Mouse (Mus musculus) erythroid progenitor cell, adult 5-6 weeks (primary cell): ENCODE measurements around the gene Timm44. TPM values are rescaled to one million over a fixed set of nuclear protein-coding genes. Genes with fewer than 3 reads are reported as not detected.
A peak's percentile ranks its signal among the peaks of the same experiment; 100 is the strongest.

Experiments
- ATAC-seq: replicated peaks from 2 replicates; pipeline ENCODE4 v1.8.0; 2016; ENCODE audit warnings: moderate number of reproducible peaks, mild to moderate bottlenecking, moderate TSS enrichment, inconsistent platforms; ENCODE audit not compliant: poor library complexity, low FRiP score, severe bottlenecking
- total RNA-seq, 2 experiments: library from RNA; stranded (forward) in 1 of 2; stranded (reverse) in 1 of 2; fragments of 150-400 nt in 1 of 2; fragments of 186-747, 209-891 nt in 1 of 2; gene quantifications; 2 replicates each; pipeline versions ENCODE4 v1.2.3 to v1.2.4; 2015 to 2017; ENCODE audit warnings: low replicate concordance in 2 of 2

Gene Timm44
- total RNA-seq, 2 experiments from 2014 or later: 30.6 to 36.9 TPM

GRCm38 (mm10) chr8:4239193-4239890 is 36.4 kb downstream of the Timm44 start:
- peak; percentile 7 for ATAC-seq

GRCm38 (mm10) chr8:4238434-4239192 is 37.1 kb downstream of the Timm44 start, which contains the start of the genes Map2k7 and Gm49320:
Map2k7 (plus strand) TSS chr8:4238740.
Gm49320 (plus strand) TSS chr8:4238865.
- peak; percentile 82 for ATAC-seq

DNA sequence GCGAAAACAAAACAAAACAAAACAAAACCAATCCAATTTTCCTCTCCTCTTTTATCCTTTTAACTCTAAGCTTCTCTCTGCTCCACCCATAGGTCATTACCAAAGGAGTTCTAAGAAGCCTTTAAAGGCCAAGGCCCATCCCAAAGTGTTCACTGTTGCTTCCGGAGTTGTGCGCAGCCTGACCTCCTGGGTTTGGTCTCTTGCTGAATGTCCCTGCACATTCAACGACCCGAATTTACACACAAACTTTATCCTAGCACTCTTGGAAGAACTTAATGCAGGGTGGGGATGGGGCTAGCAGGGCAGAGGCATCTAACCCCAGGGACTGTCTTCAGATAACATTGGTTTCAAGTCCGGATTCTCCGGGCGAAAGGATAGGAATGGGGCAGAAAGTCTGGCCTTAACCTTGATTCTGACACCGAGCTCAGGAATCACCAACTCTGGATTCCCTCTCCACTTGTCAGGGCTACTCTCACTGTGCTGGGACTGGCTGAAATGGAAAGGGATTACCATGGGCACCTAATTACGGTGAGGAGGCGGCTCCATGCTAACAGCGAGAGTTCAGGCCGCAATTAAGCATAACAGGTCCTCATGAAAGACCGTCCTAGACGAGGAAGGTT is 37.8 kb downstream of the Timm44 start:
- ATAC-seq: peak; percentile 2

DNA sequence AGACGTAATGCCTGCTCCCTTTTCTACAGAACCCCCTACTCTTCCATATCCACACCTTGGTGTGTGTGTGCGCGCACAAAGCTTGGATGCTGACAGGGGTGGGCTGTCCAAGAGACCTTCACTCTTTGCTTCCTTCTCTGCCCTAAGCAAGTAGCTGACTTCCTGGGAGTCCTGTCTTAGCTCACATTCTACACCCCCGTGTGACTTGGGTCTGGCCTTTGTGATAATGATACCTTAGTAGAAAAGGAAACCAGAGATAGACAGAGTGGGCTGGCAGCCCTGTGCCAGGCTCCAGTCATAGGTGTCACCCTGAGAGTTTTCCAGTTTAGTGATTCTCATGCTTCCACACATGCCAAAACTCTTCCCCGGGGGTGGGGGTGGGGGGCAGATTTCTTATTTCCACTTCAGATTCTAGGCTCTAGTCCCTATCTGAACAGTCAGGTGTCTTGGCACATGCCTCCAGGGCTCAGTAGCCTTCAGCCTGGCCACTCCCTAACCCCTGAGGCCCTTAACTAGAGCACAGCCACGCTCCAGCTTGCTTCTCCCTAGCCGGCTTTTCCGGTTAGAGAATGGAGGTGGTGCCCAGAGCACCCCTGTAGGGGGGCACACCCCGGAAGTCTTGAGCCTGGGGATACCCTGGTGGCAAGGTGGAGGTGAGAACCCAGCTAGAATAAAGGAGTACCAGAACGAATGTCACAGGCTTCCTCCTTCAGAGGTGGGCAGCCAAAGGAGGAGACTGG is 44.9 kb downstream of the Timm44 start:
- ATAC-seq: no peak

GRCm38 (mm10) chr8:4229784-4230183 is 45.9 kb downstream of the Timm44 start:
- no peak for ATAC-seq

DNA sequence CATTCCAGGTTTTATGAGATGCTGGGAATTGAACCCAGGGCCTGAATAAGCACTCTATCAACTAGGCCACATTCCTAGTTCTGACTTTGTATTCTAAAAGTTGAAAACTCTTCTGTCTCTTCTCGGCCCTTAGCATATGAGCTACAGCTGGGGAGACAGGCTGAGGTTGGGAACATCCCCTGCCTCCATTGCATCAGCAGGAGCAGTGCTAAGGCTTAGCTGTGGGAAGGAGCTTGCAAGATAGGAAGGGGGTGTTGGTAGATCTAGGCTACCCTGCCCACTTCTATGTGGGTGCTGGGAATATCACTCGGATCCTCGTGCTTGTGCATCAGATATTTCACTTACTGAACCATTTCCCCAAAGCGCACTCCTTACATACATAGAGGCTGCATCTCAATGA is 47.8 kb downstream of the Timm44 start:
- no peak for ATAC-seq

GRCm38 (mm10) chr8:4226739-4227347 is 48.9 kb downstream of the Timm44 start, which contains the start of gene Lrrc8e:
Lrrc8e (plus strand) TSS chr8:4226827.
- peak; percentile 67; the same call in 1 of the 2 replicates for ATAC-seq

DNA sequence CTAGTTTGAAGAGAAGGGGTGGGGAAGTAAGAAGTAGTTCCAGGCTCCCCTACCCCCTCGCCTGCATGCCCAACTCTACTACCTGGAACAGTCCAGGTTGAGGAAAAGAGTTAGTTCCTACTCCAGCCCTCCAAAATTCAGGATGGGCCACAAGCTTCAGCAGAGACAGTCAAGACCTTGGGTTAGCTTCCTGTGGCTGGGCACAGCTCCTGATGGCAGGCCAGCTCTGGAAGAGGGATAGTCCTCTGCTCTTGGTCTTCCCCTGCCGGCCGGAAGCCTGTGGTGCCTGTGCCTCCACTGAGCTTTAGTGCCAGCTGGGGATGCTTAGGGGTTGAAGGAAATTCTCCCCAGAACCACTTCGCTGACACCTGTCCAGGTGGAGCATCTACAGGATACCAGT is 49.4 kb downstream of the Timm44 start:
- no peak for ATAC-seq

DNA sequence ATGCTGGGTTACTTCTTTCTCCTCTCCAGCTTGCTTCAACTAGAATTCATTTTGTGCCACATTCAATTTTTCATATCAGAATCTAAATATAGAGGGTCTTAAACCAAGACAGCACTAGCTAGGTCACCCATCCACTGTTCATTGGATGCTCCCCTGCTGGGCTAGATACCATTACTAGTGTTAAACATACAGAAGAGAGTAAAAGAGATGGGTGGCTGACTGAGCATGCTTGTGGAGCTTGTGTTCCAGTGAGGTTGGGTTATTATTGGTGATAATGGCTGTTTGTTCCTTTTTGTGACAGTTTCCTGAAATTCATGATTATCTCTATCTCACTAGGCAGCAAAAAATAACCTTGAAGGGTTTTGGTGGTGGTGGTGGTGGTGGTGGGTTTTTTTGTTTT is 53.7 kb downstream of the Timm44 start:
- ATAC-seq: no peak

- no peak for ATAC-seq
Measured at GRCm38 (mm10) chr8:4219617-4220016, 56.1 kb downstream of the Timm44 start.

DNA sequence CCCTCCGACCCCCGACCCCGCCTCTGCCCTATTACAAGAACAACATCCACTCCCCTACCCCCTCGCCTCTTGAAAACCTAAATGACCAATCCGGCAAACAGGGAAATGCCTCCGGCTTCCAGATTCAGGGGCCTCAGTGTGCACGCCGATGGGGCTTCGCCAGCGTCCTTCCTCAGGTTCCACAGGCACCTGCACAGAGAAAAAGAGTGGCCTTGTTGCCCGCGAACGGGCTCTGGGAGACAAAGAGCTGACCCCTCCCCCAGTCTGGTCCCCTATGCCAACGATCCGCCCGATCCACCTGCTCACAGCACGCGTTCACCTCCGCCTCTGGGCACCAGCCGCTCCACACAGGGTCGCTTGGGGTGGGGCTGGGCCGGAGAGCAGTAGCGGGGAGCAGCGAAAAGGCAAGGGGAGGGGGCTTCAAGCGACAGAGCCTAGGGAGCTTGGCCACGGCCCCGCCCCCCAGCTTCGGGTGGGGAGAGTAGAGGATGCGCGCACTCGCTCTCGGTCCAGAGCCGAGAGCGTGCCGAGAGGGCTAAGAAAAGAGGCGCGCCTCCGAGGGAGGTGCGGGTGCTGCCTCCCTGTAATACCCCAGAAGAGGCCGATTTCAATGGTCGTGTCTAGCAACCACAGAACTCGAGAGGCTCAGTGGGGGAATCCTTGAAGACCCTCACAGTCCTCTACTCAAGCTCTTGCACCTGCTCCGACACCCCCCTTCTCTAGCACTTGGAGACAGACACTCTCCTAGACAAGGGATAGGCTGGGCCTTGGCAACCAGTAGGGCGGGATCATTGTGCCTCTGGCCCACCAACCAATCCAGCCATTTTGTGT is 58.7 kb downstream of the Timm44 start, which contains the start of gene Prr36:
Prr36 (minus strand) TSS at position 669 of the 831 bp plus-strand sequence.
- no peak for ATAC-seq

DNA sequence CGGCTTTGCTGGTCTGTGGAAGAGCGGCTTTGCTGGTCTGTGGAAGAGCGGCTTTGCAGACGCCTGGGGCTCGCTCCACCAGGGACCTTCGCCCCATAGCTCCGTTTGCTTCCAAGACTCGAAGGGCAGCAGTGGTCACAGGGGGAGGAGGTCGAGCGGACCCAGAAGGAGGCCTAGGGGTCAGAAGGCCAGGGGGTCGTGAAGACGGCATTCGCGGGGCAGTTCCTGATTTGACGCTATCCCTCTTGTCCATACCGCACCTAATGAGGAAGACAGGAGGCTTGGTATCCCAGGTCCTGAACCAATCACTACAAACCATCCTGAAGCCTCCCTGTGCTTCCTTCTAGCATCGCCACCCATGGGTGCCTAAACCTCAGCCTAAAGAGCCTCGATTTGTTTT is 59.4 kb downstream of the Timm44 start:
- ATAC-seq: no peak

GRCm38 (mm10) chr8:4214006-4214980 is 61.4 kb downstream of the Timm44 start:
- ATAC-seq: peak; percentile 62

DNA sequence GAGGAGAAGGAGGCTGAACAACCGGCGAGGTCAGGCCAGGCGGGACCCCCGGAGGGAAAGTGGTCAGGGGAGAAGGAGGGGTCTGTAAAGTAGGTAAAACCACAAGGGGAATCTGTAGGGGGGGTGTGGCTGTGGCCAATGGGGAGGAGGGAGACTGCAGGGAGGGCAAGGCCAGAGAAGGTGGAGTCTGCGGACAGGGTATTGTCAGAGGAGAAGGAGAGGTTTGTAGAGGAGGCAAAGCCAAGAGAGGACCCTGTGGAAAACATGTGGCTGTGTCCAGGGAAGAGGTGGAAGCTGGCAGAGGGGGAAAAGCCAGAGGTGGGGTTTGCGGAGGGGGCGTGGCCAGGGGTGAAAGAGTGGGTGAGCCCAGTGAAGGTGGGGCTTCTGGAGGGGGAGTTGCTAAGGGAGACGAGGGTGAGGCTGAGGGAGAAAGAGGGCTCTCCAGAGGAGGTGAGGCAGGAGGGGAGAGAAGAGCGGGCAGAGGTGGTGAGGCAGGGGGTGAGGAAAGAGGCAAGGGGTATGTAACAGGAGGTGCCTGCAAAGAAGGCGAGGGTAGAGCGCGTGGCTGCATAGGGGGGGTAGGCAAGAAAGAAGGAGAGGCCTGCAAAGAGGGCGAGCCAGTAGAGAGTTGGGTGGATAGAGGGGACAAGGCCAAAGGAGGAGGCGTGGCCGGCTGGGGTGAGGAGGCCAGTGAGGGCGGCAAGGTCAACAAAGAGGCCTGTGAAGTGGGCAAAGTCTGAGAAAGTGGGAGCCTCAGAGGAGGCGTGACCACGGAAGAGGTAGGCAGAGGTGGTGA is 62.3 kb downstream of the Timm44 start:
- ATAC-seq: no peak

DNA sequence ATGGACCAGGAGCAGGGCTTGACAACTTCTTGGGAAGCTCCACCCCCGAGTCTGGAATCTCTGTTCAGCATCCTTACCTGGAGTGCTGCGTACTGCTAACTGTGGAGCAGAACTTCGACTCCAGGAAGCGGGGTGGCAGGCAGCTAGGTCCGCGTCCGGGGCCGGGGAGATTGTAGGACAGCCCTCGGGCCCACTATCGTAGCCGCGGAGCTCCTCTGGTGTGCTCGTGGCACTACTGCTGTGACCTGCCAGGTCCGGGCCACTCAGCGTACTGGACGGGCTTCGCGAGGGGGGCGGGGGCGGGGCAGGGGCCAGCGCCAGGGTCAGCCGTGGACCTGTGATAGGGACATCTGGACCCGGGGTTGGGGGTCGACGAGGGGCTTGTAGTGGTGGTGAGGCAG is 62.9 kb downstream of the Timm44 start:
- ATAC-seq: no peak

DNA sequence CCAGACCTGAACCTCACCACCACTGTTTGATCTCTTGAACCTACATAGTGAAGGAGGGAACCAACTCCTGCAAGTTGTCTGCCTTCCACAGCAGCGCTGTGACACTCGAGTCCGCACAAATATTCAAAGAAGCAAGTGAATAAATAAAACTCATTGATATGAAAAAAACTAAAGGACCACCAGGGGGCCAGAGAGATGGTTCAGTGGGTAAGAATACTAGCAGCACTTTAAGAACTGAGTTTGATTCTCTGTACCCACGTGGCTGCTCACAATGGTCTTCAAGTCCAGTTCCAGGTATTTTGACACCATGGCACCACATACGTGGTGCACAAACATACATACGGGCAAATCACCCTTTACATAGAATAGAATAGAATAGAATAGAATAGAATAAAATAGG is 64.6 kb downstream of the Timm44 start:
- ATAC-seq: no peak
